Mouse (Mus musculus): ENCODE results near the gene Ehmt2. TPM values are rescaled to one million over a fixed set of nuclear protein-coding genes. Genes with fewer than 3 reads are reported as not detected.
"Not testable (repeated sequence)": the region's sequence is repeated elsewhere in the genome, so short reads cannot be mapped to it uniquely, and the experiment has no call there.

The Ehmt2 gene
- polyA plus RNA-seq, 1 experiment, result 30.6 TPM

DNA sequence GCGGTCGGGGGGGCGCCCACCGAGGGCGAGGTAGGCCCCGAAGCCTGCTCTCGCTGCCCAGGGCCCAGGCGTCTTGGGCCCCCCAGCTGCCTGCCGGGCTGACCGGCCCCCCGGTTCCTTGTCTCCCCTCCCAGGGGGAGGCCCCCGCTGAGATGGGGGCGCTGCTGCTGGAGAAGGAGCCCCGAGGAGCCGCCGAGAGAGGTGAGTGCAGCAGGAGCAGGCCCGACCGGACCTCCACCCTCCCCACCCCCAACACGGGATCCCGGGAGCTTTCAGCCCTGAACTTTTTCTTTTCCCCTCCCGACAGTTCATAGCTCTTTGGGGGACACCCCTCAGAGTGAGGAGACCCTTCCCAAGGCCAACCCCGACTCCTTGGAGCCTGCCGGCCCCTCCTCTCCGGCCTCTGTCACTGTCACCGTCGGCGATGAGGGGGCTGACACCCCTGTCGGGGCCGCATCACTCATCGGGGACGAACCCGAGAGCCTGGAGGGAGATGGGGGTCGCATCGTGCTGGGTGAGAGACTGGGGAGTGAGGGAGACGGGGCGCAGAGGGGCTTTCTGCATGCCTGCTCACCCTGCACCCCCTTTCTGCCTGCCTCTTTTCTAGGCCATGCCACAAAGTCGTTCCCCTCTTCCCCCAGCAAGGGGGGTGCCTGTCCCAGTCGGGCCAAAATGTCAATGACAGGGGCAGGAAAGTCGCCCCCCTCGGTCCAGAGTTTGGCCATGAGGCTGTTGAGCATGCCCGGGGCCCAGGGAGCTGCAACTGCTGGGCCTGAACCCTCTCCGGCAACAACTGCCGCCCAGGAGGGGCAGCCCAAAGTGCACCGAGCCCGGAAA is 1.0 kb downstream of the Ehmt2 start:
- Histone ChIP-seq H3K4me1 (ENCODE audit: control insufficient read depth, insufficient read depth, insufficient read length, low read length) (peaks cover 3% of the 10 kb centered on the region; the same call in 1 of the 2 replicates), H3K27ac (replicated peaks; ENCODE audit: low read depth, low read length) (peak overlapping the region; percentile 68)

DNA sequence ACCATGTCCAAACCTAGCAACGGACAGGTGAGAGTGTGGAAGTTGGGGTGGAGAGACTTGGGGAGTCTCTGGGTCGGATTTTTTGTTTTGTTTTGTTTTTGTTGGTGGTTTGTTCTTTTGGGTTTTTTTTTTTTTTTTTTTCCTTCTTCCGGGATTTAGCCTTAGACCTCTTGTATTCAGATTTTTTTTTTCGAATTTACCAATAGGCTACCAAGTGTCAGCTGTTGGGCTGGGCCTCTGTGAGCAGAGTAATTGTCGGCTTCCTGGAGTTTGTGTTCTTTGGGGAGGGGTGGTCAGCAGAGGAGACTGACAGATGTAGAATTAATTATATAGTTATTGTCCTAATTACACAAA is 1.6 kb downstream of the Ehmt2 start:
- H3K27ac ChIP-seq (replicated peaks; ENCODE audit: low read depth, low read length), result peak overlapping the region; percentile 68
- peaks cover 3% of the 10 kb centered on the region; the same call in 1 of the 2 replicates for H3K4me1 ChIP-seq (ENCODE audit: control insufficient read depth, insufficient read depth, insufficient read length, low read length)
- peak overlapping the region; percentile 97 for H3K4me3 ChIP-seq (ENCODE audit: insufficient read depth, low read depth, low read length)

More for the DNA sequence above, 1.0 kb downstream of the Ehmt2 start:
- peak overlapping the region; percentile 97 for H3K4me3 ChIP-seq (ENCODE audit: insufficient read depth, low read depth, low read length)

DNA sequence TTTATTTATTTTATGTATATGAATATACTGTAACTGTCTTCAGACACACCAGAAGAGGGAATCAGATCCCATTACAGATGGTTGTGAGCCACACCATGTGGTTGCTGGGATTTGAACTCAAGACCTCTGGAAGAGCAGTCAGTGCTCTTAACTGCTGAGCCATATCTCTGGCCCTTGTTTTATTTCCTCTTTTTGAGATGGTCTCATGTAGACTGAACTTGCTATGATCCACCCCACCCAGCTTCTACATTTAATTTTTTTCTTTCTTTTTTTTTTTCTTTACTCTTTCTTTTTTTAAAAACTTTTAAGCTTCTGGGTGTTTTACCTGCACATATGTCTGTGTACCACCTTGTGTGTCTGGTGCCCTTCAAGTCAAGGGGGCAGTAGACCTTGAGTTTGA is 2.6 kb downstream of the Ehmt2 start:
- not testable (repeated sequence) for H3K27ac ChIP-seq (replicated peaks; ENCODE audit: low read depth, low read length); H3K4me1 ChIP-seq (ENCODE audit: control insufficient read depth, insufficient read depth, insufficient read length, low read length); H3K4me3 ChIP-seq (ENCODE audit: insufficient read depth, low read depth, low read length)

DNA sequence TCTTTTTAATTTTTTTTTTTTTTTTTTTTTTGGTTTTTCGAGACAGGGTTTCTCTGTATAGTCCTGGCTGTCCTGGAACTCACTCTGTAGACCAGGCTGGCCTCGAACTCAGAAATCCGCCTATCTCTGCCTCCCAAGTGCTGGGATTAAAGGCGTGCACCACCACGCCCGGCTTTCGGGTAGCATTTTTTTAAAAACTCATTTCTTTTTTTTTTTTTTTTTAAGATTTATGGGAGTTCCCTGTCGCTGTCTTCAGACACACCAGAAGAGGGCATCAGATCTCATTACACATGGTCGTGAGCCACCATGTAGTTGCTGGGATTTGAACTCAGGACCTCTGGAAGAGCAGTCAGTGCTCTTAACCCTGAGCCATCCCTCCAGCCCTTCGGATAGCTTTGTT is 3.7 kb downstream of the Ehmt2 start:
- H3K4me3 ChIP-seq (ENCODE audit: insufficient read depth, low read depth, low read length); H3K4me1 ChIP-seq (ENCODE audit: control insufficient read depth, insufficient read depth, insufficient read length, low read length); H3K27ac ChIP-seq (replicated peaks; ENCODE audit: low read depth, low read length): not testable (repeated sequence)

DNA sequence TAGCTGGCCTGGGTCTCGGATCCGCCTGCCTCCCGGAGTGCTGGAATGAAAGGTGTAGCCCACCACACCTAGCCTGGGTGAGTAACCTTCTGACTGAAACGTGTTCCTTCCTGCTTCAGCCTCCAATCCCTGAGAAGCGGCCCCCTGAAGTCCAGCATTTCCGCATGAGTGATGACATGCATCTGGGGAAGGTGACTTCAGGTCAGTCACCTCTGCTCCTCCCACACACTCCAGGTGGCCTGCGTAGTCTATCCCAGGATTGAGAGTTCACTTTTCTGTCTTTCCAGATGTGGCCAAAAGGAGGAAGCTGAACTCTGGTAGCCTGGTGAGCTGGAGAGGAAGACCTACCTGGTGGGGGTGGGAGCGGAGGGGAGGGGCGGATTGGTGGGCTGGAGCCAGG is 4.6 kb downstream of the Ehmt2 start:
- no peak overlapping the region for H3K4me3 ChIP-seq (ENCODE audit: insufficient read depth, low read depth, low read length)
- no peak overlapping the region for H3K27ac ChIP-seq (replicated peaks; ENCODE audit: low read depth, low read length)
- no peaks in the 10 kb centered on the region for H3K4me1 ChIP-seq (ENCODE audit: control insufficient read depth, insufficient read depth, insufficient read length, low read length)

DNA sequence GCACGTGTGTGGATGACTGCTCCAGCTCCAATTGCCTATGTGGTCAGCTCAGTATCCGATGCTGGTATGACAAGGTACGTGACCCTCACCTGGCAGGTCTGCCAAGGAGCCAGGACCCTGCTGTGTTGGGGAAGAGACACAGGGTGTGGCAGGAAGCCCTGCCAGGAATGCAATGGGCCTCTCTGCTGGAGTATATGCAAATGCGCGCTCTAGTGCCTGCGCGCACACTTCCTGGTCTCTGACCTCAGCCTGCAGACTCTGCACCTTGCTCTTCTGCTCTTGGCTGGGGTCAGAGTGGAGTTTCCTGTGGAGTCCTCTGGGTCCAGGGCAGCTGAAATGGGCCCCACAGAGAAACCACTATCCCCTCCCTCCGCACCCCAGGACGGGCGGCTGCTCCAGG is 12.7 kb downstream of the Ehmt2 start:
- Histone ChIP-seq H3K27ac (replicated peaks; ENCODE audit: low read depth, low read length) (no peak overlapping the region), H3K4me1 (ENCODE audit: control insufficient read depth, insufficient read depth, insufficient read length, low read length) (no peaks in the 10 kb centered on the region)

DNA sequence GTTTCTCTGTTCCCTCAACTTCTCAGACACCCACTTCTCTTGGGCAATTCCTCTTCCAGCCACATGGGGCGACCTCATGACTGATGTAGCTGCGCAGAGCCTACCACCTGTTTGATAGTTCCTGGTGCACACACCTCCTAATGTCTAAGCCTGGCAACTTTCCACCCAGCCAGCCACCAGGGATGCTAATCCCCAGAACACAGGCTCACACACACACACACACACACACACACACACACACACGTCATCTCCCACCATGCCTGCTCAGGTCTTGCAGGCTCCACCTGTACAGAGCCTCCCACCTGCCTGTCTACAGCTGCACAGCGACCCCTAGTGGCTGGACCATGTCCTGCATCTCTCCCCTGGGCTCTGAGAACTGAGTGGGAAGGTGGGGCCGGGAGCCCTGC is 13.7 kb downstream of the Ehmt2 start:
- Histone ChIP-seq H3K27ac (replicated peaks; ENCODE audit: low read depth, low read length) (no peak overlapping the region), H3K4me3 (ENCODE audit: insufficient read depth, low read depth, low read length) (no peak overlapping the region), H3K4me1 (ENCODE audit: control insufficient read depth, insufficient read depth, insufficient read length, low read length) (no peaks in the 10 kb centered on the region)

More for the DNA sequence above, 12.7 kb downstream of the Ehmt2 start:
- no peak overlapping the region for H3K4me3 ChIP-seq (ENCODE audit: insufficient read depth, low read depth, low read length)

DNA sequence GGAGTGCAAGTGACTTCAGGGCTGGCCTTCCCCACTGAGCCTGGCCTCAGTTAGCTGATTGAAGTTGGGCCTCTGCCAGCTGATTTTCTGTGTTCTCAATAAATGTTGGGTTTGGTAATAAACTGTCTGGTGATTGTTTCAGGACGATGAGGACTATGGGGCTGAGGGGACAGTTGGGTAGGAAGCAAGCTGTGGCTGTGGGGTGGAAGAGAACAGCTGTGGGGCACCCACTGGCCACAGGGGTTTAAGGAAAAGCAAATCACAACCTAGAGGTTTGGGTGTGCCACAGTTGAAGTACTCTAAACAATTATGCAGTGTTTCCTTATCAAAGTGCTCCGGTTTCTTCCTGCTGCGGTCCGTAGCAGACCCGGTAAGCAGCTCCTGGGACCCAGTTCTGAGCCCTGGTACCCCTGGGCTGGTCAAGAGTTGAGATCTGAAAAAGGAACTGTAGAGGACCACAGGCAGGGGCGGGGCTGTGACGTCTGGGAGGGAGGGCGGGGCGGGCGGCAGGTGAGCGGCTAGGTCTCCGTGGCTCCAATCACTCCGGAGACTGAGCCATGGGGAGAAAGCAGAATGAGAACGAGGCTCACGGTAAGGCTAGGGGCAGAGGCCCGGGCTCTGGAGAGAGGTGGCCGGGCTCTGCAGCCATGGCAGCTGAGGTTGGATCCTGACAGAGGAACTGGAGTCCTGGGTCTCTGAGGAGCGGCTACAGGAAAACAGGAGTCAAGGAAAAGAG is 15.8 kb downstream of the Ehmt2 start, which contains the start of gene Slc44a4:
Gene Slc44a4, plus strand, starts transcription at position 537 of the 736 bp plus-strand sequence.
- H3K4me1 ChIP-seq (ENCODE audit: control insufficient read depth, insufficient read depth, insufficient read length, low read length), result no peaks in the 10 kb centered on the region
- no peak within 1 kb of the TSS for H3K4me3 ChIP-seq (ENCODE audit: insufficient read depth, low read depth, low read length)
- H3K27ac ChIP-seq (replicated peaks; ENCODE audit: low read depth, low read length), result no peak within 1 kb of the TSS

DNA sequence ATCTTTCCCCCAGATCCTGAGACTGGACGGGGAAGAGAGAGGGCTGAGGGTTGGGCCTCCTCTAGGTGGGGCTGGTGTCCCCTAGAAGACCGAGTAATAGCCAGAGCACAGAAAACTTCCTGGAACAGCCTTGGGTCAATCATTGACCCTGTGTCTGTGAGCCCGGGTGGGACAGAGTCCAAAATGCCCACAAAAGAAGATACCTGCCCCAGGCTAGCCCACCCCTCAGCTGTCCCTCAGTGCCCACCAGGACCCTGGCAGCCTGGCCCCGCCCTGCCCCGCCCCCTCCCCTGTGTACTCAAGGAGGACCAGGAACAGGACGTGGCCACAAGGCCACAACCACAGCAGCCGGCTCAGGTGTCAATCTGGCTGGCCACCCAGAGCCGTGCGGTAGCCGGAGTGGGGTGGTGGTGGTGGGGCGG is 17.2 kb downstream of the Ehmt2 start:
- Histone ChIP-seq H3K27ac (replicated peaks; ENCODE audit: low read depth, low read length) (no peak overlapping the region), H3K4me3 (ENCODE audit: insufficient read depth, low read depth, low read length) (no peak overlapping the region), H3K4me1 (ENCODE audit: control insufficient read depth, insufficient read depth, insufficient read length, low read length) (no peaks in the 10 kb centered on the region)

DNA sequence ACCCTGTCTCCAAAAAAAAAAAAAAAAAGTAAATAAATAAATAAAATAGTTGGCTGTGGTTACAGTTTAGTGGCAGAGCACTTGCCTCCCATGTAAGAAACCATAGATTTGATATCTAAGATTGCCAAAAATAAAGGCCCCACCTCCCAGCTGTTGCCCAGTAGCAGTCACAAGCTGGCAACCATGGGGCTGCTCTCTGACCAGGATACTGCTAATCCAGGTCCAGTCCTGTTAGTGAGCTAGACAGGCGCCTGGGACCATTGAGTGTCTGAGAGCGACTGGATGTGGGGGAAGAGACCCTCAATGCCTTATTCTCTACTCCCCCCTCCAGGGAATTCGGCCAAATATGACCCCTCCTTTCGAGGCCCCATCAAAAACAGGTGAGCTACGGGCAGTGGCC is 18.0 kb downstream of the Ehmt2 start:
- no peak overlapping the region for H3K4me3 ChIP-seq (ENCODE audit: insufficient read depth, low read depth, low read length)
- H3K27ac ChIP-seq (replicated peaks; ENCODE audit: low read depth, low read length), result no peak overlapping the region
- no peaks in the 10 kb centered on the region for H3K4me1 ChIP-seq (ENCODE audit: control insufficient read depth, insufficient read depth, insufficient read length, low read length)

DNA sequence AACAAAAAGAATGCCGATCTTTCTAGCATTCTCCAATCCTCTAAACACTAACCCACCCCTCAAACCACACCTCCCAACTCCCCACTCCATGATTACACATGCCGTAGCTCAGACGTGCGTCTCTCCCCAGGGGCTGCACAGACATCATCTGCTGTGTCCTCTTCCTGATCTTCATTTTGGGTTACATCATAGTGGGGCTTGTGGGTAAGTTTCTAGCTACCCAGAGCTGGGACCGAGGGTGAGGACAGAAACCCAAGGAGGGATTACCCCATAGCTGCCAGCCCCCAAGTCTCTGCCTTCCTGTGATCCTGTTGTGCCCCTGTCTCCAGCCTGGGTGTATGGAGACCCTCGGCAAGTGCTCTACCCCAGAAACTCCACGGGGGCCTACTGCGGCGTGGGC is 18.9 kb downstream of the Ehmt2 start:
- H3K27ac ChIP-seq (replicated peaks; ENCODE audit: low read depth, low read length), result no peak overlapping the region
- no peaks in the 10 kb centered on the region for H3K4me1 ChIP-seq (ENCODE audit: control insufficient read depth, insufficient read depth, insufficient read length, low read length)
- H3K4me3 ChIP-seq (ENCODE audit: insufficient read depth, low read depth, low read length), result no peak overlapping the region

DNA sequence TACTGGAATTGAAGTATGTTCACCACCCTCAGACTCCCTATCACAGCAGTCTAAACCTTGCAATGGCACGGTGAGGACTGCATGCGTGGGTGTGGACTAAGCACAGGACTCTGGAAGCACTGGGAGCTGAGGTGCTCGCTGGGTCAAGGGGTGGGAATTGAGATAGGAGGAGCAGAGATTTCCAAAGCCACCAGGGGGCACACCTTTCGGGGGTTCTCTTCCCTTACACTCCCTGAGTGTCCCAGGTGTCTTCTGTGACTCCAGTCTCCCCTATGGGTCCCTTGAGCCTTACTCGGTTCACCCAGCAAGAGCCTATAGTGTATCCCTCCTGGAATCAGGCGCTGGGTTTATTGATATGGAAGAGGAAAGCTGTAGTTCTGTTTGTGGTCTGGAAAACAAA is 24.7 kb downstream of the Ehmt2 start:
- Histone ChIP-seq H3K4me3 (ENCODE audit: insufficient read depth, low read depth, low read length) (no peak overlapping the region), H3K27ac (replicated peaks; ENCODE audit: low read depth, low read length) (no peak overlapping the region), H3K4me1 (ENCODE audit: control insufficient read depth, insufficient read depth, insufficient read length, low read length) (no peaks in the 10 kb centered on the region)

DNA sequence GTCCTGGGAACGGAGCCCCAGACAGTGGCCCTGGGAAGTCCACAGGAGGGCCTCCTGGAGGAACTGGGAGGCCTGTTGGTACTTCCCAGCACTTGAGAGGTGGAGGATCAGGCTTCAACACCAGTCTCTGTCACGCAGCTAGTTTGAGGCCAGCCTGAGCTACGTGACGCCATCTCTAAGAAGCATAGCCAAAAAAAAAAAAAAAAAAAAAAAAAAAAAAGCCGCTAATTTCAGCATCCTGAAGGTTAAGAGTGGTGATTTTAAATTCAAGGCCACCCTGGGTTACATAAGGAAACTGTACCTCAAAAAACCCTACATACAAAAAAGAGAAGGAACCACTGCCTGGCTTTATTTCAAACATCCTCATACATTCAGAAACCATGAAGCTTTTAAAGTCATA is 26.0 kb downstream of the Ehmt2 start:
- Histone ChIP-seq H3K27ac (replicated peaks; ENCODE audit: low read depth, low read length) (peak overlapping the region; percentile 32; the same call in 1 of the 2 replicates), H3K4me1 (ENCODE audit: control insufficient read depth, insufficient read depth, insufficient read length, low read length) (no peaks in the 10 kb centered on the region), H3K4me3 (ENCODE audit: insufficient read depth, low read depth, low read length) (no peak overlapping the region)

DNA sequence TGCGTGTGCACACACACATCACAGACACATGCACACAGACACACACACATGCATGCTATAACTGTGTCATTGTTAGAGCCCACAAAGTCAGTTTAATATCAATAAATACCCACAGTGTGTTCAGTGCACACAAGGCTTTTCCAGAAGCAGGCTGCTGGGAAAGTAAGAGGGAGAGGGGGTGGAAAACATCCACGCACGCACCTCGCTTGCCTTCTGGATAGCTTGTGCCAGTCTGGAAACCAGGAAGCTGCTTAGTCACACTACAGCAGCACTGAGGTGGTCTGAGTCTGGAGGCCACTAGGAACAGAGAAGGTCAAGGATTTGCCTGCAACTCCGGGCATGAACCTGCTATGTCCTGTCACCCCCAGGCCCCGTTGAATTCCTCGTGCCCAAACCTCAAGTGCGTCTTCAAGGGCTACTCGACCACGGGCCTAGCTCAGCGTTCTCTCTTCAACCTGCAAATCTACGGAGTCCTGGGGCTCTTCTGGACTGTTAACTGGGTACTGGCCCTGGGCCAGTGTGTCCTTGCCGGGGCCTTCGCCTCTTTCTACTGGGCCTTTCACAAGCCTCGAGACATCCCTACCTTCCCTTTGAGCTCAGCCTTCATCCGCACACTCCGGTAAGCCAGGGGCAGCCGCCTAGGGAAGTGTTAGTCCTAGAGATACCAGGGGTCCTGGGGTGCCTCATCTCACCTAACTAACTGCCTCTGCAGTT is 29.2 kb downstream of the Ehmt2 start:
- Histone ChIP-seq H3K4me3 (ENCODE audit: insufficient read depth, low read depth, low read length) (no peak overlapping the region), H3K27ac (replicated peaks; ENCODE audit: low read depth, low read length) (no peak overlapping the region), H3K4me1 (ENCODE audit: control insufficient read depth, insufficient read depth, insufficient read length, low read length) (peaks cover 6% of the 10 kb centered on the region)

DNA sequence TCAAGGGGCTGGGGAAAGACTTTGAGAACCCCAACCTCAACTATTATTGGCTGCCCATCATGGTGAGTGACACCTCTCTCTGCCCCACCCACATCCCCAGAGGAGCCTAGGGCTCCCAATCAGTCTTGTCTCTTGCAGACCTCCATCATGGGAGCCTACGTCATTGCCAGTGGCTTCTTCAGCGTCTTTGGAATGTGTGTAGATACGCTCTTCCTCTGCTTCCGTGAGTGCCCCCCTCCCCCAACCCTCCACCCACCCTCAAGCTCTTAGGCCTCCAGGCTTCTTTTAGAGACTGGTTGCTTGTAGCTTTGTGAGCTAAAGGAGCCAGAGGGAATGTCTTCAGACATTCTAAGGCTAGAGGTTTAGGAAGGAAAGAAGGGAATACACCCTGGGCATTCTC is 30.6 kb downstream of the Ehmt2 start:
- Histone ChIP-seq H3K27ac (replicated peaks; ENCODE audit: low read depth, low read length) (no peak overlapping the region), H3K4me1 (ENCODE audit: control insufficient read depth, insufficient read depth, insufficient read length, low read length) (peaks cover 8% of the 10 kb centered on the region)

More for the DNA sequence above, 30.6 kb downstream of the Ehmt2 start:
- H3K4me3 ChIP-seq (ENCODE audit: insufficient read depth, low read depth, low read length), result no peak overlapping the region
